Mouse (Mus musculus) ES-Bruce4 (cell line): ENCODE data around the gene Agbl4. TPM values are rescaled to one million over a fixed set of nuclear protein-coding genes. Genes with fewer than 3 reads are reported as not detected.

ENCODE experiments used
- H3K27ac ChIP-seq: 2 replicates; pipeline ENCODE4 v1.5.1; 2012; ENCODE audit warnings: low read length, inconsistent platforms; ENCODE audit not compliant: insufficient read depth
- H3K27me3 ChIP-seq: 2 replicates; pipeline ENCODE4 v1.6.1; 2012; ENCODE audit warnings: mild to moderate bottlenecking, low read length, inconsistent platforms; ENCODE audit not compliant: control insufficient read depth, poor library complexity, insufficient read depth, severe bottlenecking
- H3K36me3 ChIP-seq: 2 replicates; pipeline ENCODE4 v1.6.1; 2012; ENCODE audit warnings: inconsistent platforms, mild to moderate bottlenecking, low read length, moderate library complexity; ENCODE audit not compliant: control insufficient read depth, poor library complexity, insufficient read depth, severe bottlenecking
- H3K4me1 ChIP-seq: one replicate; pipeline ENCODE4 v1.8.1; 2011; ENCODE audit warnings: low read length; ENCODE audit not compliant: control insufficient read depth, insufficient read depth
- H3K4me3 ChIP-seq: 2 replicates; pipeline ENCODE4 v1.5.1; 2011; ENCODE audit warnings: low read depth, mild to moderate bottlenecking, low read length
- H3K9ac ChIP-seq: 2 replicates; pipeline ENCODE4 v1.6.1; 2012; ENCODE audit warnings: low read depth, mild to moderate bottlenecking, inconsistent platforms; ENCODE audit not compliant: poor library complexity, severe bottlenecking
- H3K9me3 ChIP-seq: replicated peaks from 2 replicates; pipeline ENCODE4 v1.6.1; 2012; ENCODE audit warnings: mild to moderate bottlenecking, low read length, inconsistent platforms; ENCODE audit not compliant: control insufficient read depth, poor library complexity, insufficient read depth, severe bottlenecking
- CTCF ChIP-seq: IDR thresholded peaks from one replicate; pipeline ENCODE4 v1.8.1; 2011; ENCODE audit warnings: low read depth, low read length
- EP300 ChIP-seq: IDR thresholded peaks from 2 replicates; pipeline ENCODE4 v1.6.1; 2011; ENCODE audit warnings: low read depth, low read length; ENCODE audit not compliant: insufficient read depth
- POLR2A ChIP-seq: IDR thresholded peaks from one replicate; pipeline ENCODE4 v1.8.1; 2011; ENCODE audit warnings: low read length; ENCODE audit not compliant: insufficient read depth
- polyA plus RNA-seq: library from polyadenylated mRNA; stranded (reverse); fragments of >200 nt; gene quantifications from 2 replicates; pipeline ENCODE4 v1.2.4, GENCODE M21; 2011; ENCODE audit warnings: low read depth; ENCODE audit not compliant: missing spikeins, insufficient read depth, insufficient read length

The Agbl4 gene
- polyA plus RNA-seq, 1 experiment = not detected

DNA sequence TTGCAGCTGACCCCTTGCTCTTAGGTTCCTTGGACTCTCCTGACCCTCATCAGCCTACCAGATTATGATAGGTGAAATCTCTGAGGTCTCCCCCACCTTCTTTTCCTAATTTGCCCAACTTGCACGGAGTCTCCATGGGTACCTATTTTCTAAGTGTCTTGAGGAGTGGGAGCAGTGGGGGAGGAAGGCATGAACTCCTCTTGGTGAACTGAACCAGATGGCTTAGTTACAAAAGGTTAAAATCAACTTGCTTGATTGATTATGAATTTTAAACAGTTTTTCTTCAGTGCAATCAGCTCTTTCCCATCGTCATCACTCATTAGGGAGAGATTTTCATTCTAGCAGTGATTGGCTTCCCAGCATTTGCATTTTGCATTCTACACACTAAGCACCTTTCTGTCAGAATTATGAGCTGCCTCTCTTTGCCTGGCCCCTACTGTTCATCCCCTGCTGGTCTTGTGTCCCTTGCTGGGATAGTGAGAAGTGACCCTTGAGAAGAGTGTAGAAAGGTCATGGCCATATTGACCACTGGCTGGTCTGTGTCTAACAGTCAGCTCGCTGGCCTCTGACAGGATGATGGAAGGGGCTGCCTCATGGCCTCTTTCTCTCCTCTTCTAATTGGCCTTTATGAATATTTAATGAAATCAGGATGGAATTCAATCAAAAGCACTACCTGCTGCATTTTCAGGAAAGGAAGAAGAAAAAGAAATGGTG, 897.2 kb downstream of the Agbl4 start:
- no peak overlapping the region for H3K4me3 ChIP-seq
- no peaks in the 10 kb centered on the region for H3K27me3 ChIP-seq
- no peak for TF ChIP-seq CTCF
- H3K36me3 ChIP-seq = no peaks in the 10 kb centered on the region
- no peak overlapping the region for H3K27ac ChIP-seq
- no peak overlapping the region for H3K9ac ChIP-seq
- H3K4me1 ChIP-seq = no peaks in the 10 kb centered on the region
- H3K9me3 ChIP-seq = no peaks in the 10 kb centered on the region

DNA sequence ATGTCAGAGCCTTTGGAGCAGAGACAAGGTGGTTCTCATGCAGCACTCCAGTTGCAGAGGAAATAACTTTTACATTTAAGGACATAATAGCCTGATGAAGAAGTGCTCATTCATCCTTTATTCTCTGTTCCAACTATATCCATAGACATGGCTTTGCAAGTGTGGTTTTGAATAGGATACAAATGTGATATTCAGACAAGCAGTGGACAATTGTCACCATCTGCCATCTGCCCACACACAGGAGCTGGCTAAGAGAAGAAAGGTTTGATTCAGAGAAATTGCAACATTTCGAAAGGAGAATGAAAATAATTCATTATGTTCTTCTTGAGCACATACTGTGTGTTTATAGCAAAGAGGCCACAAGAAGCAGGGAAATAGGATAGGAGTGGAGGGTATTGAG, 909.1 kb downstream of the Agbl4 start:
- Histone ChIP-seq H3K27me3 (no peaks in the 10 kb centered on the region), H3K36me3 (no peaks in the 10 kb centered on the region), H3K4me3 (no peak overlapping the region), H3K9me3 (no peaks in the 10 kb centered on the region), H3K4me1 (no peaks in the 10 kb centered on the region), H3K9ac (no peak overlapping the region), H3K27ac (no peak overlapping the region)
- TF ChIP-seq EP300 (no peak), CTCF (no peak), POLR2A (no peak)

GRCm38 (mm10) chr4:111307166-111307565, 909.7 kb downstream of the Agbl4 start:
- no peaks in the 10 kb centered on the region for H3K4me1 ChIP-seq
- H3K4me3 ChIP-seq = no peak overlapping the region
- no peak overlapping the region for H3K27ac ChIP-seq
- no peaks in the 10 kb centered on the region for H3K9me3 ChIP-seq
- no peak overlapping the region for H3K9ac ChIP-seq
- H3K27me3 ChIP-seq = no peaks in the 10 kb centered on the region
- TF ChIP-seq CTCF (no peak), EP300 (no peak), POLR2A (no peak)
- H3K36me3 ChIP-seq = no peaks in the 10 kb centered on the region

DNA sequence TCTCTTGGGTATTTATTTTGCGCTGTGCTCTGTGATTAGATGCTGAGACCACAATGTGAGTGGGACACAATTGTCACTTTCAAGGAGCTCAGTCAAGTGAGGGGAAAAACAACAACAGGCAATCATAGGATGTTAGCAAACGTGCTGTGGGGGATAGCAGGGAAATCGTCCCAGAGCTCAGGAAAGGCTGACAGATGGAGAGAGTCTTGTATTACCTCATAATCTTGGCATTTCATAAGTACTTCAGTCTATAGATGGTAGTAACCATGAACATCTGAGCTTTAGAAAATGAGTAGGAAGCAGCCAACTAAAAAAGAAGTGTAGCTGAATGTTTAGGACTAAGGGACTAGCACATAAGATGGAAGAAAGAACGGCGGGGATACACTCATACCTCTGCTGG, 910.2 kb downstream of the Agbl4 start:
- no peak for TF ChIP-seq POLR2A
- TF ChIP-seq EP300 = no peak
- no peak for TF ChIP-seq CTCF
- Histone ChIP-seq H3K4me3 (no peak overlapping the region), H3K4me1 (no peaks in the 10 kb centered on the region), H3K9ac (no peak overlapping the region), H3K27me3 (no peaks in the 10 kb centered on the region), H3K27ac (no peak overlapping the region), H3K36me3 (no peaks in the 10 kb centered on the region), H3K9me3 (no peaks in the 10 kb centered on the region)

DNA sequence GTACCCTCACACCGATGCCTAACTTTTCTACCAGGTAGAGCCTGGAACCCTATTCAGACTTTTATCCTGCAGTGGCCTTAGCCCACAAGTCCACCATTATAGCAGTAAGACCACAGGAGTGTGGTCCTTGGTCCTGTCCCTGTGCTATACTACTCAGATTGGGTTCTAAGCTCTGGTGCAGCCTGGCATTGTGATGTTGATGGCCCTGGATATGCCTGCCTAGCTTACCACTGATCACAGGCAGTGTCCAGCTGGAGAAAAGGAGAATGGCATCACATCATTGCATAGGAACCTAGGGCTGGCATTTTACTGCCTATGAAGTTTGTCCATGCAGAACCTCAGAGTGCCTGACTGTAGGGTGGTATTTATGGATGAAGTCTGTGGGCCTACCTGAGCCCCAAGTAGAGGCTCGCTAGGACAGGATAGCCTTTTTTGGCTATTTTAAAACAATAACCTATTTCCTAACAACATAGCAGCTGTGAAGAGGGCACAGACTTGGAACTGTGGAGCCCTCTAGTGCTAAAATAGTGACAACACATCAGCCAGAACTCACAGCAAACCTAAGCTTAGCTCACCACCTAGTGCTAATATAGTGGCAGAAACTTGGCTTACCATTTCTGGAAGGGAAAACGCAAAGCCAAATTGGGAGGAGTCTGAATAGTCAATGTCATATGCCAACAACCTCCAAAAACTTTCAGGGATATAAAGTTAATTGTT, 911.3 kb downstream of the Agbl4 start:
- TF ChIP-seq EP300 = no peak
- no peak for TF ChIP-seq CTCF
- TF ChIP-seq POLR2A = no peak
- no peaks in the 10 kb centered on the region for H3K9me3 ChIP-seq
- no peak overlapping the region for H3K9ac ChIP-seq
- H3K27me3 ChIP-seq = no peaks in the 10 kb centered on the region
- no peak overlapping the region for H3K27ac ChIP-seq
- no peaks in the 10 kb centered on the region for H3K4me1 ChIP-seq
- H3K36me3 ChIP-seq = no peaks in the 10 kb centered on the region
- H3K4me3 ChIP-seq = no peak overlapping the region

- TF ChIP-seq CTCF = no peak
- TF ChIP-seq EP300 = no peak
- TF ChIP-seq POLR2A = no peak
- H3K36me3 ChIP-seq = no peaks in the 10 kb centered on the region
- H3K4me3 ChIP-seq = no peak overlapping the region
- H3K27me3 ChIP-seq = no peaks in the 10 kb centered on the region
- H3K9ac ChIP-seq = no peak overlapping the region
- no peak overlapping the region for H3K27ac ChIP-seq
- H3K9me3 ChIP-seq = no peaks in the 10 kb centered on the region
- no peaks in the 10 kb centered on the region for H3K4me1 ChIP-seq
Observed at GRCm38 (mm10) chr4:111327094-111327493, 929.6 kb downstream of the Agbl4 start.
